Mouse (Mus musculus) mature B cell (primary cell): ENCODE measurements at regions not wholly inside any gene's neighbourhood (a gene's known extent, or its start where the extent isn't known, plus 50 kb on each side); places are given as distances from the start of the nearest gene placed in this dataset.

ENCODE experiments used
- in situ Hi-C: fragments of 300-500 bp; cut with MboI; formaldehyde crosslinking; loops from 2 replicates; pipeline ENCODE4 v1.14.3; 2019

GRCm38 (mm10) chr8:126661511-126662142 lies 67.8 kb upstream of the Irf2bp2 start:
- in situ Hi-C loops: no loop called here

- in situ Hi-C loops: no loop called here
Observed at GRCm38 (mm10) chr8:126660658-126661316, 67.0 kb upstream of the Irf2bp2 start.

DNA sequence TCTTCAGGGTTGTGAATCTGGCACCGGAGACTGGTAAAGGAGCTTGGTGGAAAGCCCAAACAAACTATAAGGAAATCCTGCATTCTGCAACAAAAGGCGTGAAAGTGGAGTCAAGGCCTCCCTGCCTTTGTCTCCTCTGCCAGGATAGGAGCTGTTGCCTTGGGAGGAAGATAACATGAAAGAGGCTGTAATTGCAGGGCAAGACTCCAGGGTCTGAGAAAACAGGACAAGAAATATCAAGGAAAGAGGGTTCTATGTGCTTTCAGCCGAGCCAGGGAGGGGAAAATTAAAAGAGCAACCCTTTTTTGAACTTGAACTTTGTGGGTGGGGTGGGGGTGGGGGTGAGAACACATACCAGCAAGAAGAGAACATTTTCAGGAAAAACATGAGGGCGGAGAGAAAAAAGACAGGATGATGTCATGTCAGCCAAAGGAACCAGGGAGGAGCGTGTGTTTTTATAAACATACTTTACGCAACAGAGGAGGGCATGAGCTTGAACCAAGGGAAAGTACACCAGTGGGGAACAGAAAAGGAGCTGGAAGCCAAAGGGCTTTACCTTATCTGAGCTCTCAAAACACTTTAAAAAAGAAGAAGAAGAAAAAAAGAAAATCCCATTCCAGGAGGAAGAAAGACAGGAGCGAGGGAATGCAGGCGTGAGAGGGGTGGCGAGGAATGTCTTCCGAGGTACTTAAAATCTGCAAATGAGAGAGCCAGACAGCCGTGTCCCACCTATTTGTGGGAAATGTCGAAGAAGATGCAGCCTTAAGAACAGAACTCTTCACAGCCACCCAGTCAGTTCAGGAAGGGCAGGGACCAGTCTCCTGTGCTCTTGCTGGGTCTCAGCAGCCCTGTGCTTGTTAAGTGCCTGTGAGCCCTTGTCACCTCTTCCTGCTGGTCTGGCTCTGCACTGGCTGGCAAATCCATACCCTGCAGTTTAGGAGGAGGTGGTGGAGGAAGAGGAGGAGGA lies 66.2 kb upstream of the Irf2bp2 start:
- in situ Hi-C loops: no loop called here

DNA sequence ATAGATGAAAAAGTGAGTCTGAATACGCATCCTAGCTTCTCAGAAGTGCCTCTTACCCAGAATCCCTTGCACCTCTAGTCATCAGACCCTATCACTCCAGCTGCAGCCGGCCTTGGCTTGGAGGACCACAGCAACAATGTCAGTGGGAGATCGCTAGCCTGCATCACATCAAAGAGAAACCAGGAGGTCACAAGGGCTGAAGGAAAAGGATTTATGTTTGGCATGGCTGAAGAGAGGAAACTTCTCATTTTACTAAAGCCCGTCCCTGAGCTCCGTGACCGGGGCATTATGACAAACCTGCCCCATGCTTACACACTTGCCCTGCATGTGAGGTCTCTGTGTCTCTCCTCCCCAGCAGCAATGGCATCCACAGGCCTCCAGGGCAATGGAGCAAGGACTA lies 63.8 kb upstream of the Irf2bp2 start:
- in situ Hi-C loops: no loop called here

GRCm38 (mm10) chr8:126656554-126657260 lies 62.9 kb upstream of the Irf2bp2 start:
- in situ Hi-C loops: no loop called here

DNA sequence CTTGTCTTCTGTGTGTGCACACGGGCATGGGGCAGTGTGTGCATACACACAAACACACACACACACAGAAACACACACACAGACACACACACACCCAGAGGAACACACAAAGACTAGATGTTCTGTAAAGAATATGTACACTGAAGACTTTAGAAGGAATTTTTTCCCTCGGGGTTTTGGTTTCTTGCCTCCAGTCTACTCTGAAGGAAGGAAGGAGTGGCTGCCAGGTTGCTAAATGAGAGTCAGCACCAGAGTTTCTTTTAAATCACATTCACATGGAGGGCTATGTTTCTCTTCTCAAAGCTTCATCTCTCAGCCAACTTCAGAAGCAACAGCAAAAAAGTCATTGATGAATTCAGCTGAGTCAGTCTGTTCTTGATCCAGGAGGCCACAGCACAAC lies 61.8 kb upstream of the Irf2bp2 start:
- in situ Hi-C loops: no loop called here

DNA sequence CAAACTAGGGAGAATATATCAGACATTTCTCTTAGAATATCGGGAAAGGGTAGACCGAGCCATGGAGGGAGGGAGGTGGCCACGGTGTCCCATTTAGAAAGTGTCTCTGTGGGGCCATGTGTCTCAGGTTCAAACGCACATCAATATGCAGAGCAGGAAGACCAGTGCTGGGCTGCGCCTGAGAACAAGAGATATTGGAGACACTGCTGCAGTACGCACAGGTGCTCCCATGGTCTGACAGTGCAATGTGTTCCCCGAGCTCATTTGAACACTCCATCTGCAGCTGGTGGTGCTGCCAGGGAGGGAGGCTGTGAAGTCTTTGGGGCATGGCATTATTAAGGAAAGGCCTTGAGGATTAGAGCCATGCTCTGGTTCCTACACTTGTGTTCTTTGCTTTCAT lies 60.6 kb upstream of the Irf2bp2 start:
- in situ Hi-C loops: no loop called here

- in situ Hi-C loops: no loop called here
Observed at GRCm38 (mm10) chr8:126652151-126652550, 58.4 kb upstream of the Irf2bp2 start.

DNA sequence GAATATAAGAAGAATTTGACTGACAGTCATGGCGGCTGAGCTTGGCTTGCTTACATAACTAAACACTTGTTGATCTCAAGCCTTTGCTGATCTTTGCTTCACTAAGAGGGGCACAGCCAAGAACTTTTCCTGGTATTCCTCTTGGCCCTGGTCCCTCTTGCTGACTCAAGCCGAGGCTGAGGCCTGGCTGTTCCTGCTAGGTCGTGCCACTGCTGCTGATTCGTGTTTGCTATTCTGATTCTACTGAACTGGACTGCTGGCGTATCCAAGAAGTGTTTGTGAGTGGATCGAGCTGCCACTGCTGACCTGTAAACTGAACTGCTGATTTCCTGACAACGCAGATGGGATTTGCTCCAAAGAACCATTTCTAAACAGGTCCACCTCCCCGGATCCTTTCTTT lies 57.2 kb upstream of the Irf2bp2 start:
- in situ Hi-C loops: no loop called here

DNA sequence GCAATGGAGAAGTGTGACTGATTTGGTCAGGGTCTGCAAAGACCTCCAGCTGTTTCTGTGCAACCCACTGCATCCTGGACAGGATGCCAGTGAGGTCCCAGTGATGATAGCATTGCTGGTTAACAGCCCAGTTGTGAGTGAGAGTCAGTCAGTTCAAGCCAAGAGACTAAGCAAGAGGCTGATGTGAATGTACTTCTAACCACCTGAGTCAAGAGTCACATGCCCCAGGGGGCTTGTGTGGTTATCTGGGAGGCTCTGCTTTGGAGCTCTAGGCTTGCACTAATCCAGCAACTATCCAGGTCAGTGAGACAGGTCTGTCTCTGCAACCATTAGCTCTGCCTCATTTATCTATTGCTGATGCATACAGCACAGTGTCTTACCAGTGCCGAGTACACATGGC lies 55.5 kb upstream of the Irf2bp2 start:
- in situ Hi-C loops: no loop called here

- in situ Hi-C loops: no loop called here
Observed at GRCm38 (mm10) chr8:126647350-126647749, 53.6 kb upstream of the Irf2bp2 start.

GRCm38 (mm10) chr8:126646604-126647311 lies 53.0 kb upstream of the Irf2bp2 start:
- in situ Hi-C loops: no loop called here

GRCm38 (mm10) chr8:126644179-126644578 lies 50.4 kb upstream of the Irf2bp2 start:
- in situ Hi-C loops: no loop called here
